Mouse (Mus musculus) hindbrain, embryonic 14.5 days (tissue): ENCODE results near the gene Gm47841. TPM values are rescaled to one million over a fixed set of nuclear protein-coding genes. Genes with fewer than 3 reads are reported as not detected.

ENCODE experiments used
- ATAC-seq: fragments of 200-750 bp; cut with Nextera tagmentation; 2 replicates; pipeline ENCODE4 v1.8.0; 2017; ENCODE audit warnings: moderate number of reproducible peaks, mild to moderate bottlenecking, moderate TSS enrichment, moderate library complexity; ENCODE audit not compliant: low FRiP score
- DNase-seq: peaks from one replicate; pipeline ENCODE4 v3.0.0-alpha.2; 2015; ENCODE audit warnings: low spot score
- H3K27ac ChIP-seq: fragments of 300-500 bp; sonication (generic); 2 replicates; pipeline ENCODE4 v1.5.1; 2014; ENCODE audit warnings: mild to moderate bottlenecking, moderate library complexity
- H3K27me3 ChIP-seq: fragments of 300-500 bp; sonication (generic); 2 replicates; pipeline ENCODE4 v1.6.1; 2014; ENCODE audit warnings: mild to moderate bottlenecking, low read length, mixed read lengths; ENCODE audit not compliant: control insufficient read depth, insufficient read depth
- H3K36me3 ChIP-seq: fragments of 300-500 bp; sonication (generic); replicated peaks from 2 replicates; pipeline ENCODE4 v1.6.1; 2014; ENCODE audit not compliant: control insufficient read depth, insufficient read depth
- H3K4me1 ChIP-seq: fragments of 300-500 bp; sonication (generic); replicated peaks from 2 replicates; pipeline ENCODE4 v1.6.1; 2014; ENCODE audit warnings: antibody characterized with exemption, low read length, mixed read lengths; ENCODE audit not compliant: control insufficient read depth, insufficient read depth
- H3K4me2 ChIP-seq: fragments of 300-500 bp; sonication (generic); replicated peaks from 2 replicates; pipeline ENCODE4 v1.6.1; 2014; ENCODE audit warnings: mild to moderate bottlenecking, moderate library complexity
- H3K4me3 ChIP-seq: fragments of 300-500 bp; sonication (generic); replicated peaks from 2 replicates; pipeline ENCODE4 v1.5.1; 2014; ENCODE audit warnings: mild to moderate bottlenecking, low read length
- H3K9ac ChIP-seq: fragments of 300-500 bp; sonication (generic); 2 replicates; pipeline ENCODE4 v1.6.1; 2014
- H3K9me3 ChIP-seq: fragments of 300-500 bp; sonication (generic); 2 replicates; pipeline ENCODE4 v1.6.1; 2016; ENCODE audit warnings: low read length; ENCODE audit not compliant: control insufficient read depth
- WGBS: fragments of 180-500 bp; shearing (Covaris S2); extraction: QIAGEN DNeasy Blood & Tissue Kit; methylation state at CpG from one replicate; pipeline ENCODE4 v1.1.7; 2014; 5-methylcytosine and 5-hydroxymethylcytosine counted together
- polyA plus RNA-seq: library from polyadenylated mRNA; unstranded; fragments of >200 nt; fragmentation: Nextera tagmentation; extraction: Ambion mirVana; gene quantifications from 2 replicates; pipeline ENCODE4 v1.2.1, GENCODE M21; 2014

Gene Gm47841
- polyA plus RNA-seq, 1 experiment from 2014 or later, result not detected

DNA sequence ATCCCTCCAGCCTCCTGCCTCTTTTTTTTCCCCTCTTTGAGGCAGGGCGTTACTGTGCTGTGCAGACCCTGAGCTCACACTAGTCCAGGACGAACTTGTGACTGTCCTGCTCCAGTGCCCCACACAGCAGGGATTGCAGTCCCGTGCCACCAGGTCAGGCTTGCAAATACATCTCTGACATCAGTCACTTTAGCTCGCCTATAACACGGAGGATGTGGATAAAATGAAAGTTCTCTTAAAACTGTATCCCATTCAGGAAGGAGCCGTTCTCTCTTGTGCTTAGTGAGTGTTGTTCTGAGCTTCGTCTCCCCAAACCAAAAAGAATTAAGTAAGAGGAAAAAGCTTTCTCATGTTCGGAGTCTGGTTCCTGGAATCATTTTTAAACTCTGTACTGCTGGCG is 39.3 kb upstream of the Gm47841 start:
- Histone ChIP-seq H3K9me3 (no peaks in the 10 kb centered on the region), H3K9ac (no peak overlapping the region), H3K4me1 (peaks cover 4% of the 10 kb centered on the region; the same call in 1 of the 2 replicates), H3K4me3 (no peak overlapping the region), H3K36me3 (no peaks in the 10 kb centered on the region), H3K27ac (no peak overlapping the region), H3K4me2 (no peak overlapping the region), H3K27me3 (no peaks in the 10 kb centered on the region)
- DNase-seq, result no peak
- WGBS, result 67% methylated on average over 9 of the region's 9 CpGs
- no peak for ATAC-seq

DNA sequence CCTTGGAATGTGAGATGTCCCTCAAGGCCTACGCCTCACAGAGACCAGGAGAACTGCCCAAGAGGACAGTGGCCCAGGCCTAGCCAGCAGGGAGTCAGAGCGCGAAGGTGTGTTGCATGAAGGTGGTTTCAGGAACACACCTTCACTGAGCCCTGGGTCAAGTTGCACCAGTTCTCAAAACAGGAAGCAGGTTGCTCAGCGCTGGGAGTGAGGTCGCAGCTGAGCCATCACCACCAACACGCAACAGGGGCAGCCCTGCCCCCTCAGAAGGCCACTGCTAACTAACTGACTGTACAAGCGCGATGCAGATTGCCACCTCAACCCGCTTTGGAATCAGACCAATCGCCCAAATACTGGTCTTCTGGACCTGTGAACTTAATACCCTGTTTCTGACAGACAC is 37.3 kb upstream of the Gm47841 start:
- no peaks in the 10 kb centered on the region for H3K27me3 ChIP-seq
- H3K36me3 ChIP-seq, result no peaks in the 10 kb centered on the region
- no peak overlapping the region for H3K27ac ChIP-seq
- H3K4me2 ChIP-seq, result no peak overlapping the region
- H3K4me1 ChIP-seq, result peaks cover 4% of the 10 kb centered on the region; the same call in 1 of the 2 replicates
- DNase-seq (no peak), ATAC-seq (no peak)
- no peak overlapping the region for H3K4me3 ChIP-seq
- 85% methylated on average over 10 of the region's 10 CpGs for WGBS
- no peak overlapping the region for H3K9ac ChIP-seq
- no peaks in the 10 kb centered on the region for H3K9me3 ChIP-seq

DNA sequence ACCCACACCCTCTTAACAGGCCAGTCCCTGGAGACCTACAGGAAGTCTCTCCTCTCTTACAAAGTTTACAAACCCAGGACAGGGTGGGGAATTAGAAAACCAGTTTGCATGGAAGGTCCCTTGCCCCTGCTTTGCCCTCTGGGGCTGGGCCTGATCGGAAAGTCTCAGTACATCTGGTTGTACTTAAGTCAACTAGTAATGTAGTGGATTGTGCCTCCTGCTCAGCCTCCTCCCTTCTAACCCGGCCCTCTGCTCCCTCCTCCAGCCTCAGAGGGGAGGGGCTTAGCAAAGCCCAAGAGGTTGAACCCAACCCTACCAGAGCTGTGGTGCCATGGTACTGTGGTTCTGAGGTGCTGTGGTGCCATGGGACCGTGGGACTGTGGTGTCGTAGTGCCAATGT is 35.0 kb upstream of the Gm47841 start:
- 62% methylated on average over 4 of the region's 4 CpGs for WGBS
- no peak overlapping the region for H3K9ac ChIP-seq
- H3K9me3 ChIP-seq, result no peaks in the 10 kb centered on the region
- H3K27ac ChIP-seq, result no peak overlapping the region
- peaks cover 8% of the 10 kb centered on the region; the same call in 1 of the 2 replicates for H3K4me1 ChIP-seq
- ATAC-seq, result no peak
- DNase-seq, result no peak
- no peak overlapping the region for H3K4me3 ChIP-seq
- H3K4me2 ChIP-seq, result no peak overlapping the region
- H3K36me3 ChIP-seq, result no peaks in the 10 kb centered on the region
- H3K27me3 ChIP-seq, result no peaks in the 10 kb centered on the region

DNA sequence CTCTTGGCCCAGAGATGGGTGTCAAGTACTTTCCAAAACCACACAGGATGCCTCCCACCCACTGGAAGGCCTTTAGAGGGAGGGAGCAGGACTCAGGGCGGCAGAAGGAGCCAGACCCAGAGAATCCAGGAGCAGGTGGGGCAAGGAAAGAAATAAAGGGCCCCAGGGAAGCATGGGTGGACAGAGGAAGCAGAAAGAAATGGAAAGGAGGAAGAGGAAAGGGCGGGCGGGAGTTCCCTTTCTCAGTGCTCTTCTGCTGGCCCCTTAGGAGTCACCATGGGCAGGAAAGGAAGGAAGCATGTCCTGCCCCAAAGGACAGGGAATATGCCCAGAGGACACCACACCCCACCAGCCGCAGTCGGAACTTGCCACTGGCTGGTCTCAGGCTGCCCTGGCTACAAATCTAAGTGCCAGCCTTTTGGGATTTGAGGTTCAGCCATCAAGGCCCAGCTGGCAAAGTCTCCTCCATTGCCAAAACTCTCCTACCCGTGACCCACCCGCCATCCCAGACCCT is 33.9 kb upstream of the Gm47841 start:
- ATAC-seq (no peak), DNase-seq (no peak)
- H3K4me1 ChIP-seq, result peaks cover 16% of the 10 kb centered on the region
- H3K36me3 ChIP-seq, result no peaks in the 10 kb centered on the region
- H3K27ac ChIP-seq, result no peak overlapping the region
- H3K9me3 ChIP-seq, result no peaks in the 10 kb centered on the region
- H3K4me2 ChIP-seq, result no peak overlapping the region
- H3K27me3 ChIP-seq, result no peaks in the 10 kb centered on the region
- no peak overlapping the region for H3K9ac ChIP-seq
- no peak overlapping the region for H3K4me3 ChIP-seq
- 74% methylated on average over 7 of the region's 7 CpGs for WGBS

DNA sequence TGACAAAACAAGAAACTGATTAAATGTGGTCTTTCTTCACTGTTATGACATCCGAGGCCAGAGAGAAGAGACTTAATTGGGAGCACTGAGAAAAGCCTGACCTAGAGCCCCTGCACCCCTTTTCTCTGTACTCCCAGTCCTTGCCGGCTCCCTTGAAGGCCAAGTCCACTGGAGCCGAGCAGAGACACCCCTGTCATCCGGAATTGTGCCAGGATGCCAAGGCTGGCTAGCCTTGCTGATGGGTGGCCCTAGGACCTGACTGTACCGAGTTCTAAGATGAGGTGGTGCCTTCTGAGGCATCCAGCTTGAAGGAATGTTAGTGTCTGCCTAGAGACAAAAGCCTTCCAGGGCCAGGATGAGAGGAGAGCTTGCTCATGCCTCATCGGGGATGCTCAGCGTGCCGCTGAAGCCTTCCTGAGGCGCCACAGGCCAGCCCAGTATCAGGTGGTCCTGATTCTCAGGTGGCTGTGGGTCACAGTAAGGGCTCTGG is 32.9 kb upstream of the Gm47841 start:
- 74% methylated on average over 9 of the region's 9 CpGs for WGBS
- no peaks in the 10 kb centered on the region for H3K9me3 ChIP-seq

DNA sequence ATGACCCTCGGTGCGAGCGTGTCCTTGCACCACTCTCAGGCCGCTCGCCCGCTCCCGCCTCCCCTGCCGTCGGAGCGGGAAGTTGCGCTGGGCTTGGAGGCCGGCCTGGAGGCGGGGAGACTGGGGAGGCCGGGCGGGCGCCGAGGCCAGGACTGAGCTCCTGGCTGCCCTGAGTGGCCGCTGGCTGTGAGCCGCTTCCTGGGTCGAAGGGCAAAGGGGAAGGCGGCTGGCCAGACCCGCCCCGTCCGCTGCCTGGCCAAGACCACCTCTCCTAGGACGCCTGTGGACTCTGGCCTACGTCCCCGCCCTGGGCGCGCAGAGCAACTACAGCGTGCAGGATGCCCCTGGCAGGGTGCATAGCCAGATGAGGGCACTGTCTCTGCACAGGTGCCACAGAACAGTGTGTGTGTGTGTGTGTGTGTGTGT is 31.5 kb upstream of the Gm47841 start:
- Histone ChIP-seq H3K9me3 (no peaks in the 10 kb centered on the region), H3K27ac (peak overlapping the region; percentile 8; the same call in 1 of the 2 replicates), H3K27me3 (no peaks in the 10 kb centered on the region), H3K4me2 (peak overlapping the region; percentile 72), H3K36me3 (no peaks in the 10 kb centered on the region), H3K4me1 (peaks cover 25% of the 10 kb centered on the region), H3K9ac (peak overlapping the region; percentile 87), H3K4me3 (peak overlapping the region; percentile 66)
- WGBS, result 2% methylated on average over 24 of the region's 30 CpGs
- DNase-seq (no peak), ATAC-seq (peak; percentile 57)

More for the DNA sequence above, 32.9 kb upstream of the Gm47841 start:
- H3K27ac ChIP-seq, result no peak overlapping the region
- H3K4me2 ChIP-seq, result no peak overlapping the region
- ATAC-seq (no peak), DNase-seq (no peak)
- H3K4me1 ChIP-seq, result peaks cover 25% of the 10 kb centered on the region
- H3K27me3 ChIP-seq, result no peaks in the 10 kb centered on the region
- no peaks in the 10 kb centered on the region for H3K36me3 ChIP-seq
- H3K9ac ChIP-seq, result no peak overlapping the region
- no peak overlapping the region for H3K4me3 ChIP-seq

DNA sequence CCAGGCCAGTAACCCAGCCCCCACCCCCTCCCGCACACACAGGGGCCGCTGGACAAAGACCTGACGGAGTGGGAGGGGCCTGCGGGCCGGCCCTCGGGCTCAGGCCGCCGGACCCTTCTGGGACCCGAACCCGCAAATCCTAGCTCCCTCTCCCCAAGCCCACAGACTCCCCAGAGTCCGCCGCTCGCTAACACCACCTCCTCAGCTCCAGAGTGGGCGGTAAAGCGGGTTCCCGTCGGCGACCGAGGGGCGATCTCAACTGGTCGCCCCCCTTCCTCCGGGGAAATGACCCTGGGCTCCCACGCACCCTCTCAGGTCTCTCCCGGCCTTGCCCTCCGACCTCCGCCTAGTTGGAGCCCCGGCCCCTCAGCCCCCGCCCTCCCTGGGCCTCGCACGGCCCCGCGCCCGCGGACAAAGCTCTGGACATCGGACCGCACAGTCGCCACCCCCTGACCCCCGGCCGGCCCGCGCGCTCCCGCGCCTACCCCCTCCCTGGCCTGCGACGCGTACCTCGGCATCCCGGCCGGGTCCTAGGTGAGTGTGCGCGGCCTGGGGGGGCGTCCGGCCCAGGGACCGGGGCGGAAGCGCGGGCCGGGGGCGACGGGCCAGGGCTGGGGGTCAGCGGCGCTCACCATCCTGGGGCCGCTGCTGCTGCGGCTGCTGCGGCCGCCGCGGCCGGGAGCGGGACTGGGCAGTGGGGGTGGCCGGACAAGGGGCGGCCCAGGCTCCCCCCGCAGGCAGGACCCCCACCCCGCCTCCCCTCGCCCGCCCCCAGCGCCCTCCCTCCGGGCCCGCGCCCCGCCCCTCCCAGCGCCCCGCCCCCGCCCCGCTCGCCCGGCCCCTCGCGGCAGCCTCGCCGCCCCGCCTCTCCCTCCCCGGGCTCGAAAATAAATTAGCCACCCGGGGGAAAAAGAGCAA is 30.9 kb upstream of the Gm47841 start, which contains the start of gene Fignl2:
TSS of gene Fignl2 (minus strand) at position 755 of the 918 bp plus-strand sequence.
- WGBS, result 1% methylated on average over 67 of the region's 96 CpGs
- no peaks in the 10 kb centered on the region for H3K27me3 ChIP-seq
- H3K27ac ChIP-seq, result peak within 1 kb of the TSS; percentile 75
- ATAC-seq (no peak), DNase-seq (no peak)
- peak within 1 kb of the TSS; percentile 72 for H3K4me2 ChIP-seq
- H3K4me1 ChIP-seq, result peaks cover 25% of the 10 kb centered on the region
- H3K9me3 ChIP-seq, result no peaks in the 10 kb centered on the region
- H3K4me3 ChIP-seq, result peak within 1 kb of the TSS; percentile 66
- no peaks in the 10 kb centered on the region for H3K36me3 ChIP-seq
- peak within 1 kb of the TSS; percentile 87 for H3K9ac ChIP-seq

DNA sequence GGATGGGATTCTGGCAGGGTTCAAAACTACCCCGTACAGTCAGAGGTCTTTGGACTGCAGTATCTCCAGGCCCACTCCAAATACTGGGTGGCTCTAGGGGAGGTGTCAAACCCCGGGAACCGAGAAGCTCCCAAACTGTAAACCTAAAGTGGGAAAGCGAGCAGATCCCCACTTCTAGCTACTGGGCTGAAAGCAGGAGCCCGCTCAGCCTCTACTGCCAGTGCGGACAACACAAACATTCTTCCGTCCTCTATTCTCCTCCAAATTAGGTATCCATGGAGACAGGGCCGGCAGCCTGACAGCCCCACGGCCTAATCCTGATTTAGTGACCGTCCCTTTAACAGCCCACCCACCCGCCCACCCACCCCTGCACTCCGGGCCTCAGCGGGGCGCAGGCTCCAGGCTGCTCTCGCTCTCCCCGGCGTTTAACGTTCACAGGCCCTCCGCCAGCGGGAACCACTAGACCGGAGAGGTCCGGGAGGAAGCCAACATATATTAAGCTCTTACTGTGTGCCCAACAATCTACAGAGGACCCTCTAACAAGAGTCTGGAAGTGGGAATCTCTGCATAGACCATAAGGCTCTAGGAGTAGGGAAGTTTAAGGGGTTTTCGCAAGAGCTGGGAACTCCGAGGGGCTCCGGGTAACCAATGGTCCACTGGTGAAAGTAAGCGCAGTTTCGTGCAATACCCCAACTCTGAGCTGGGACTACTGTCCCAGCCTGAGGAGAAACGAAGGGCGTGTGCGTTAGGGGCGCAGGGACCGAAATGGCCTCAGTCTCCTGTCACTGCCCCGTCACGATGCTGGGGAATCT is 30.0 kb upstream of the Gm47841 start:
- ATAC-seq, result peak; percentile 45
- no peaks in the 10 kb centered on the region for H3K27me3 ChIP-seq
- peak overlapping the region; percentile 87 for H3K9ac ChIP-seq
- H3K4me2 ChIP-seq, result peak overlapping the region; percentile 72
- peak overlapping the region; percentile 75 for H3K27ac ChIP-seq
- H3K4me1 ChIP-seq, result peaks cover 25% of the 10 kb centered on the region
- 2% methylated on average over 34 of the region's 34 CpGs for WGBS
- peak overlapping the region; percentile 66 for H3K4me3 ChIP-seq
- no peaks in the 10 kb centered on the region for H3K9me3 ChIP-seq
- H3K36me3 ChIP-seq, result no peaks in the 10 kb centered on the region
- no peak for DNase-seq
